Mouse (Mus musculus) myocyte (in vitro differentiated cells): ENCODE data around the gene H2afy.

Experiments
- CEBPB ChIP-seq: IDR thresholded peaks from 2 replicates; pipeline ENCODE4 v1.6.1; 2011; ENCODE audit warnings: mild to moderate bottlenecking, moderate library complexity; ENCODE audit not compliant: poor library complexity, insufficient read depth, severe bottlenecking
- E2F4 ChIP-seq: IDR thresholded peaks from one replicate; pipeline ENCODE4 v1.6.1; 2011; ENCODE audit warnings: mild to moderate bottlenecking, control low read depth, moderate library complexity; ENCODE audit not compliant: insufficient read depth
- MAX ChIP-seq: IDR thresholded peaks from one replicate; pipeline ENCODE4 v1.6.1; 2011; ENCODE audit warnings: low read depth, mild to moderate bottlenecking, control low read depth
- MYOD1 ChIP-seq, 3 experiments: IDR thresholded peaks; one replicate each; pipeline ENCODE4 v1.6.1; 2011; ENCODE audit warnings: control low read depth in 2 of 3, low read depth in 2 of 3, mild to moderate bottlenecking in 2 of 3, moderate library complexity in 1 of 3; ENCODE audit not compliant: insufficient read length in 2 of 3, control insufficient read depth in 1 of 3
- POLR2A ChIP-seq: IDR thresholded peaks from one replicate; pipeline ENCODE4 v1.6.1; 2011; ENCODE audit warnings: low read depth, mild to moderate bottlenecking, control low read depth, moderate library complexity; ENCODE audit not compliant: insufficient read length
- POLR2AphosphoS2 ChIP-seq: IDR thresholded peaks from one replicate; pipeline ENCODE4 v1.6.1; 2011; ENCODE audit warnings: low read depth, control low read depth; ENCODE audit not compliant: insufficient read length
- SRF ChIP-seq: IDR thresholded peaks from one replicate; pipeline ENCODE4 v1.6.1; 2011; ENCODE audit warnings: low read depth; ENCODE audit not compliant: control insufficient read depth, insufficient read length
- TCF12 ChIP-seq: IDR thresholded peaks from one replicate; pipeline ENCODE4 v1.6.1; 2011; ENCODE audit warnings: mild to moderate bottlenecking, control low read depth; ENCODE audit not compliant: poor library complexity, insufficient read depth, severe bottlenecking
- USF1 ChIP-seq: IDR thresholded peaks from one replicate; pipeline ENCODE4 v1.6.1; 2011; ENCODE audit warnings: low read depth, mild to moderate bottlenecking, control low read depth, moderate library complexity

DNA sequence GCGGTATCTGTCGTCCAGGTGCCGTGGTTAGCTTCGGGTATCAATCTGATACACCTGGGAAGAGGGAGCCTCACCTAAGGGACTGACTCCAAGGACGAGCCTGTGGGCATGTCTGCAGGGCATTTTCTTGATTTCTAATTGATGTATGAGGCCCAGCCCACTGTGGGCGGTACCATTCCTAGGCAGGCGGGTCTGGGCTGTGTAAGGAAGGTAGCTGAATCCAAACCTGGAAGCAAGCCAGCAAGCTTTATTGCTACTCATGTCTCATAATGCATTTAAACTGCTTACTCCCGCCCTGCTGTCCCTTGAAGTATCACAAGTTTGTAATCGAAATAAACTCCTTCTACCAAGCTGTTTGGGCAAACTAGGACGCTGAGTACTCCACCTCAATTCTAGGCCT, 10.5 kb downstream of the H2afy start:
- TF ChIP-seq SRF: no peak
- TF ChIP-seq MYOD1 (IDR thresholded peaks at IDR 0.05; ENCODE audit: control insufficient read depth in 1 of 3, insufficient read length in 2 of 3, low read depth in 2 of 3): no peak
- no peak for TF ChIP-seq POLR2A
- TF ChIP-seq CEBPB: no peak
- no peak for TF ChIP-seq POLR2AphosphoS2
- no peak for TF ChIP-seq MAX
- TF ChIP-seq USF1: no peak
- TF ChIP-seq E2F4: no peak
- TF ChIP-seq TCF12: no peak
